Mouse (Mus musculus): ENCODE measurements around the gene Slc25a28.

DNA sequence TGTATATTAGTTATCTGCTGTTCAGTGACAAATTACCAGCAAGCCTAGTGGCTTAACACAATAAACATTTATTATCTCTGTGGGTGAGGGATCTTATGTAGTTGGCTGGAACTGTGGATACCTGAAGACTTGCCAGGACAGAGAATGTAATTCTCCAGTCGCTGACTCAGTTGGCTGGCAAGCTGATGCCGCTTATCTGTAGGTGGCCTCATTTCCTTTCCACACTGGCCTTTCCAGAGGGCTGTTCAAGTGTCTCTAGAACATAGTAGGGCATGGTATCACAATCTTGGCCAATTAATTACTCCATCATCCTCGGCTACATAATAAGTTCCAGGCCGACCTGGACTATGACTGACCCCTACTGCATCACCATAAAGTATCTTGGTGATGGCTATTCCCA lies 6.9 kb upstream of the Slc25a28 start:
- no peak for TF ChIP-seq ZNF384 (IDR thresholded peaks at IDR 0.05; ENCODE audit: low read depth, low read length)
- TF ChIP-seq CHD2 (IDR thresholded peaks at IDR 0.05; ENCODE audit: low read depth, low read length): no peak
- TF ChIP-seq MAFK (IDR thresholded peaks at IDR 0.05; ENCODE audit: insufficient read depth, low read depth, low read length): no peak
